Mouse (Mus musculus) testis, adult 2 months (tissue): ENCODE data around the gene Klhl23. TPM values are rescaled to one million over a fixed set of nuclear protein-coding genes. Genes with fewer than 3 reads are reported as not detected.
"Not testable (repeated sequence)": the region's sequence is repeated elsewhere in the genome, so short reads cannot be mapped to it uniquely, and the experiment has no call there.

Source experiments
- H3K27ac ChIP-seq: fragments of 200-500 bp; 2 replicates; pipeline ENCODE4 v1.5.1; 2012; ENCODE audit warnings: low read depth, low read length; ENCODE audit not compliant: control insufficient read depth, insufficient read depth
- H3K27me3 ChIP-seq: fragments of 200-500 bp; 2 replicates; pipeline ENCODE4 v1.6.1; 2012; ENCODE audit warnings: mild to moderate bottlenecking, low read length, moderate library complexity; ENCODE audit not compliant: control insufficient read depth, insufficient read depth
- H3K36me3 ChIP-seq: fragments of 200-500 bp; 2 replicates; pipeline ENCODE4 v1.6.1; 2012; ENCODE audit warnings: mild to moderate bottlenecking, low read length; ENCODE audit not compliant: control insufficient read depth, insufficient read depth
- H3K4me1 ChIP-seq: fragments of 200-500 bp; 2 replicates; pipeline ENCODE4 v1.6.1; 2012; ENCODE audit warnings: low read length; ENCODE audit not compliant: control insufficient read depth, insufficient read depth
- H3K4me3 ChIP-seq: fragments of 200-500 bp; 2 replicates; pipeline ENCODE4 v1.5.1; 2012; ENCODE audit warnings: low read depth, mild to moderate bottlenecking, low read length, moderate library complexity, mixed read lengths; ENCODE audit not compliant: control insufficient read depth
- CTCF ChIP-seq: fragments of 200-500 bp; IDR thresholded peaks from 2 replicates; pipeline ENCODE4 v1.5.1; 2012; ENCODE audit warnings: low read depth, mild to moderate bottlenecking, inconsistent platforms, low read length, moderate library complexity; ENCODE audit not compliant: control insufficient read depth, insufficient read depth, insufficient replicate concordance
- POLR2A ChIP-seq: fragments of 200-500 bp; IDR thresholded peaks from 2 replicates; pipeline ENCODE4 v1.6.1; 2012; ENCODE audit warnings: low read depth, mild to moderate bottlenecking, inconsistent platforms, low read length, moderate library complexity; ENCODE audit not compliant: control insufficient read depth
- polyA plus RNA-seq: library from polyadenylated mRNA; depleted of rRNA; stranded (reverse); fragments of >200 nt; gene quantifications from 2 replicates; pipeline ENCODE4 v1.2.3, GENCODE M21; 2012

Klhl23 gene
- polyA plus RNA-seq, 1 experiment, result 20.3 TPM

GRCm38 (mm10) chr2:69790722-69791121 lies 31.0 kb upstream of the Klhl23 start:
- H3K27me3 ChIP-seq, result no peaks in the 10 kb centered on the region
- H3K4me3 ChIP-seq, result peak overlapping the region; percentile 89; the same call in 1 of the 2 replicates

GRCm38 (mm10) chr2:69802911-69803312 lies 18.8 kb upstream of the Klhl23 start:
- H3K4me1 ChIP-seq, result no peaks in the 10 kb centered on the region; the same call in 1 of the 2 replicates
- TF ChIP-seq POLR2A (no peak; the same call in 1 of the 2 replicates), CTCF (peak; percentile 92)
- H3K36me3 ChIP-seq, result no peaks in the 10 kb centered on the region
- H3K27me3 ChIP-seq, result no peaks in the 10 kb centered on the region
- 0 out of 2 replicates have a peak overlapping the region, but pooled peaks have one; percentile 54 for H3K27ac ChIP-seq
- H3K4me3 ChIP-seq, result peak overlapping the region; percentile 62

More at GRCm38 (mm10) chr2:69790722-69791121, 31.0 kb upstream of the Klhl23 start:
- TF ChIP-seq CTCF (no peak), POLR2A (no peak)
- peaks cover 3% of the 10 kb centered on the region for H3K36me3 ChIP-seq
- H3K4me1 ChIP-seq, result peaks cover 2% of the 10 kb centered on the region
- no peak overlapping the region for H3K27ac ChIP-seq

- H3K27ac ChIP-seq, result peak overlapping the region; percentile 74
- no peak for TF ChIP-seq CTCF
- TF ChIP-seq POLR2A, result peak; percentile 12; the same call in 1 of the 2 replicates
- no peaks in the 10 kb centered on the region; the same call in 1 of the 2 replicates for H3K4me1 ChIP-seq
- peak overlapping the region; percentile 48 for H3K4me3 ChIP-seq
- H3K36me3 ChIP-seq, result no peaks in the 10 kb centered on the region
- no peaks in the 10 kb centered on the region for H3K27me3 ChIP-seq
These were observed 18.0 kb upstream of the Klhl23 start for GRCm38 (mm10) chr2:69803756-69804155.

- Histone ChIP-seq H3K27ac (peak overlapping the region; percentile 25), H3K4me3 (peak overlapping the region; percentile 9; the same call in 1 of the 2 replicates)
- not testable (repeated sequence) for H3K4me1 ChIP-seq, H3K27me3 ChIP-seq, H3K36me3 ChIP-seq
These were observed 17.1 kb upstream of the Klhl23 start for GRCm38 (mm10) chr2:69804663-69805062.

GRCm38 (mm10) chr2:69810169-69810568 lies 11.6 kb upstream of the Klhl23 start:
- no peaks in the 10 kb centered on the region for H3K36me3 ChIP-seq
- H3K4me3 ChIP-seq, result no peak overlapping the region
- H3K27me3 ChIP-seq, result no peaks in the 10 kb centered on the region
- peak overlapping the region; percentile 27 for H3K27ac ChIP-seq
- H3K4me1 ChIP-seq, result peaks cover 4% of the 10 kb centered on the region
- TF ChIP-seq POLR2A, result no peak
- no peak for TF ChIP-seq CTCF

- H3K27me3 ChIP-seq, H3K4me1 ChIP-seq, H3K36me3 ChIP-seq, H3K4me3 ChIP-seq: not testable (repeated sequence)
- H3K27ac ChIP-seq, result peak overlapping the region; percentile 72
These were observed 10.4 kb upstream of the Klhl23 start for GRCm38 (mm10) chr2:69811349-69811748.

- TF ChIP-seq POLR2A, result no peak
- no peak for TF ChIP-seq CTCF
- Histone ChIP-seq H3K36me3 (no peaks in the 10 kb centered on the region), H3K27ac (no peak overlapping the region), H3K27me3 (no peaks in the 10 kb centered on the region), H3K4me1 (no peaks in the 10 kb centered on the region), H3K4me3 (no peak overlapping the region)
These were observed 5.2 kb upstream of the Klhl23 start for GRCm38 (mm10) chr2:69816575-69816974.

GRCm38 (mm10) chr2:69818350-69819085 lies 3.2 kb upstream of the Klhl23 start:
- H3K36me3 ChIP-seq, result no peaks in the 10 kb centered on the region
- no peak overlapping the region for H3K27ac ChIP-seq
- H3K4me3 ChIP-seq, result no peak overlapping the region
- TF ChIP-seq CTCF (no peak), POLR2A (no peak)
- H3K4me1 ChIP-seq, result peaks cover 3% of the 10 kb centered on the region
- H3K27me3 ChIP-seq, result no peaks in the 10 kb centered on the region
